Mouse (Mus musculus): Measurements from ENCODE around the gene Ccrl2.

The Ccrl2 gene

GRCm38 (mm10) chr9:111056798-111057543, at the start of gene Ccrl2:
TSS of gene Ccrl2 (minus strand) at chr9:111057519.
- in situ Hi-C loops (cut with MboI, MseI): loop anchor here (5.0 kb wide), 1 partner anchor 60 kb away; no protein-coding TSS in a partner anchor

GRCm38 (mm10) chr9:111103893-111104292, 46.6 kb upstream of the Ccrl2 start:
- in situ Hi-C loops (cut with MboI, MseI): no loop called here

- in situ Hi-C loops (cut with MboI, MseI): no loop called here
Observed at GRCm38 (mm10) chr9:111103293-111103692, 46.0 kb upstream of the Ccrl2 start.

GRCm38 (mm10) chr9:111100406-111100805, 43.1 kb upstream of the Ccrl2 start:
- in situ Hi-C loops (cut with MboI, MseI): no loop called here

GRCm38 (mm10) chr9:111097543-111097942, 40.2 kb upstream of the Ccrl2 start:
- in situ Hi-C loops (cut with MboI, MseI): no loop called here

GRCm38 (mm10) chr9:111096419-111097326, 39.4 kb upstream of the Ccrl2 start:
- in situ Hi-C loops (cut with MboI, MseI): no loop called here

GRCm38 (mm10) chr9:111095710-111096109, 38.4 kb upstream of the Ccrl2 start:
- in situ Hi-C loops (cut with MboI, MseI): no loop called here

GRCm38 (mm10) chr9:111094626-111095025, 37.3 kb upstream of the Ccrl2 start:
- in situ Hi-C loops (cut with MboI, MseI): no loop called here

- in situ Hi-C loops (cut with MboI, MseI): no loop called here
Observed at GRCm38 (mm10) chr9:111093094-111093493, 35.8 kb upstream of the Ccrl2 start.

GRCm38 (mm10) chr9:111092657-111093056, 35.3 kb upstream of the Ccrl2 start:
- in situ Hi-C loops (cut with MboI, MseI): no loop called here

- in situ Hi-C loops (cut with MboI, MseI): no loop called here
Observed at GRCm38 (mm10) chr9:111088886-111089285, 31.6 kb upstream of the Ccrl2 start.

- in situ Hi-C loops (cut with MboI, MseI): no loop called here
Observed at GRCm38 (mm10) chr9:111087960-111088359, 30.6 kb upstream of the Ccrl2 start.

GRCm38 (mm10) chr9:111086995-111087606, 29.8 kb upstream of the Ccrl2 start:
- in situ Hi-C loops (cut with MboI, MseI): no loop called here

GRCm38 (mm10) chr9:111086137-111086536, 28.8 kb upstream of the Ccrl2 start:
- in situ Hi-C loops (cut with MboI, MseI): no loop called here

- in situ Hi-C loops (cut with MboI, MseI): no loop called here
Observed at GRCm38 (mm10) chr9:111085329-111085728, 28.0 kb upstream of the Ccrl2 start.

- in situ Hi-C loops (cut with MboI, MseI): no loop called here
Observed at GRCm38 (mm10) chr9:111081765-111082164, 24.4 kb upstream of the Ccrl2 start.

- in situ Hi-C loops (cut with MboI, MseI): no loop called here
Observed at GRCm38 (mm10) chr9:111080801-111081200, 23.5 kb upstream of the Ccrl2 start.

- in situ Hi-C loops (cut with MboI, MseI): no loop called here
Observed at GRCm38 (mm10) chr9:111077745-111078144, 20.4 kb upstream of the Ccrl2 start.

GRCm38 (mm10) chr9:111072971-111073370, 15.7 kb upstream of the Ccrl2 start:
- in situ Hi-C loops (cut with MboI, MseI): no loop called here

- in situ Hi-C loops (cut with MboI, MseI): no loop called here
Observed at GRCm38 (mm10) chr9:111072175-111072574, 14.9 kb upstream of the Ccrl2 start.

GRCm38 (mm10) chr9:111070546-111070961, 13.2 kb upstream of the Ccrl2 start:
- in situ Hi-C loops (cut with MboI, MseI): no loop called here

- in situ Hi-C loops (cut with MboI, MseI): no loop called here
Observed at GRCm38 (mm10) chr9:111067052-111067451, 9.7 kb upstream of the Ccrl2 start.
